ENCODE assay signal across 18 mouse cellular contexts in the genomic region with DNA sequence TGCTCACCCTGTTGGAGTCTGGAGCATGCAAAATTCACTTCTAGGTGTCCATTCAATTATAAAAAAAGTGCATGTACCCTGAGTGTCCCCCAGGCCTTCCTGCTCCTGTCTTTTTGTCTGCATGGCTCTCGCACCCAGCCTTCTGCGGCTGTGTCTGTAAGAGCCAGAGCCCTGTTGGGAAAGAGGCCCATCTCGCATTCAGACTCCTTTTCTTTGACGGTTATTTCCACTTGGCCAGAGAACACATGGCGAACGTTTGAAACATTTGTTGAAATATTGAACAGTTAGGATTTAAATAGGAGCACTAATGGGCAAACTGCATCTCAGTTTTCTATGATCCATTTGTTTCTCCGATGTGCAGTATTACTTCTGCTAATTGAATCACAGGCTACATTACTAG.
"Had no signal": no experiment of that assay in that cellular context is flagged by ENCODE, and none has a peak within 500 bp of the region (broad histone marks: within the 10 kb centered on the region; RNA-seq: fewer than 3 reads in every experiment).

No protein-coding gene starts in this region.

- H3K9ac ChIP-seq: kidney, embryonic 15.5 days; liver, embryonic 13.5 days had no signal

- H3K4me2 ChIP-seq: kidney, embryonic 15.5 days; liver, embryonic 13.5 days; midbrain, embryonic 11.5 days had no signal

- H3K27me3 ChIP-seq: kidney, embryonic 15.5 days; liver, embryonic 13.5 days had no signal

- H3K4me3 ChIP-seq: kidney, embryonic 15.5 days; left cerebral cortex, adult 2 months; liver, embryonic 13.5 days had no signal

- H3K9me3 ChIP-seq: kidney, embryonic 15.5 days; liver, embryonic 13.5 days had no signal

- H3K4me1 ChIP-seq: kidney, embryonic 15.5 days; liver, embryonic 13.5 days had no signal

- H3K27ac ChIP-seq: kidney, embryonic 15.5 days; left cerebral cortex, adult 2 months; liver, embryonic 13.5 days; stomach, postnatal 0 days had no signal

- DNase-seq: kidney, postnatal 14 days; kidney, postnatal 4 days; layer of hippocampus, postnatal 36 days; liver, embryonic 13.5 days; lung, adult 2 months; lung, postnatal 14 days; lung, postnatal 4 days; midbrain, embryonic 14.5 days; right cerebral cortex, adult 18-20 months; right cerebral cortex, postnatal 14 days; right cerebral cortex, postnatal 4 days; thymus, adult 2 months; thymus, postnatal 14 days; thymus, postnatal 4 days had no signal
